Mouse (Mus musculus): Measurements from ENCODE around the gene Snhg11. TPM values are rescaled to one million over a fixed set of nuclear protein-coding genes. Genes with fewer than 3 reads are reported as not detected.

Gene Snhg11
- polyA plus RNA-seq, 1 experiment = not detected

DNA sequence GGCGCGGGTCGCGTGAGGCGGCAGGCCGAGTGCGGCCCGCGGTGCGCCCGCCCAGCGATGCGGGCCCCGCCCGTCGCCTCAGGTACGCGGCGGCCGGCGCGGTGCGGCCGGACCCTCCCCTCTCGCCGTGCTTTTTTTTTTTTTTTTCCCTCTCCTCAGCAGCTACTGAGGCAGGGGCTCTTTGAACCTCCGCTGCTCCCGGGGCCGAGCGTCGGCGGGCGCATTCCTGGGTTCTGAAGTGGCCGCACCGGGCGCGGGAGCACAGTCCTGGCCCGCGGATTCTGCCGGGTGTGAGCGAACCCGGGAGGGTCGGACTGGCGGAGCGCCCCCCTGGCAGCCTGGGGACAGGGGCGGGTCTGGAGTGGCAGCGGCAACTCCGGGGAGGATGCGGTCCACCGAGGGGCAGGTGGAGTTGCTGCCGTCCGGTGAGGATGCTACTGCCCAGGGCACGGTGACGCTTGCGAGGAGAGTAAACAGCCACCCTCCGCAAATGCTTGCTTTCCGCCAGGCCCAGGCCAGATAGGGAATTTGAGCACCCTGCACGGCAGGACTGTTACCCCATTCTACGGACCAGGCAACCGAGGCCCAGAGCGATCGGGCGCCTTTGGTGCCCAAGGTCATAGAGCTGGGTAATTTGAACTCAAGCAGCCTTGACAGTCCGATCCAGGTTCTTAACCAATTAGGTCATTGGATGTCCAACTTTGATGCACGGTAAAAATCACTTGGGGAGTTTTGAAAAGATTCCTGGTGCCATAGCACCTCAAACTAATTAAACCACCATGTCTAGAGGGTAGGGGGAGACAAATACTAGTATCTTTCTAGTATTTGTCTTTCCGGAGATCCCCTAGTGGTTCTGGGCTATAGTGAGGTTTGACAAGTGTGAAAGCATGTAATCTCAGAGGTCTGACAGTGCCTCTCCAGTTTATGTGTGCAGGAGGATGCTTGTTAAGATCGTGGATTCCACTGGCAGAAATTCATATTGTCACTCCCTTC is 34.9 kb downstream of the Snhg11 start:
- Histone ChIP-seq H3K4me3 (replicated peaks) (peak overlapping the region; percentile 98), H3K9me3 (ENCODE audit: control insufficient read depth, low read length) (no peaks in the 10 kb centered on the region), H3K36me3 (ENCODE audit: control insufficient read depth) (peaks cover 2% of the 10 kb centered on the region; the same call in 1 of the 2 replicates), H3K4me1 (ENCODE audit: control insufficient read depth) (peaks cover 53% of the 10 kb centered on the region), H3K27me3 (ENCODE audit: control insufficient read depth) (no peaks in the 10 kb centered on the region; the same call in 1 of the 2 replicates)
- TF ChIP-seq TAL1 (IDR thresholded peaks at IDR 0.05; ENCODE audit: low read length) = no peak
- no peak for TF ChIP-seq GATA1 (IDR thresholded peaks at IDR 0.05; ENCODE audit: low read length)

GRCm38 (mm10) chr2:158413240-158413639 is 37.8 kb downstream of the Snhg11 start:
- peaks cover 62% of the 10 kb centered on the region for H3K4me1 ChIP-seq (ENCODE audit: control insufficient read depth)
- peaks cover 2% of the 10 kb centered on the region; the same call in 1 of the 2 replicates for H3K36me3 ChIP-seq (ENCODE audit: control insufficient read depth)
- no peak for TF ChIP-seq TAL1 (IDR thresholded peaks at IDR 0.05; ENCODE audit: low read length)
- TF ChIP-seq GATA1 (IDR thresholded peaks at IDR 0.05; ENCODE audit: low read length) = peak; percentile 39; the same call in 1 of the 2 replicates
- no peaks in the 10 kb centered on the region for H3K9me3 ChIP-seq (ENCODE audit: control insufficient read depth, low read length)
- H3K27me3 ChIP-seq (ENCODE audit: control insufficient read depth) = no peaks in the 10 kb centered on the region
- no peak overlapping the region for H3K4me3 ChIP-seq (replicated peaks)

- Histone ChIP-seq H3K27me3 (ENCODE audit: control insufficient read depth) (no peaks in the 10 kb centered on the region), H3K36me3 (ENCODE audit: control insufficient read depth) (peaks cover 4% of the 10 kb centered on the region), H3K4me3 (replicated peaks) (no peak overlapping the region), H3K9me3 (ENCODE audit: control insufficient read depth, low read length) (no peaks in the 10 kb centered on the region), H3K4me1 (ENCODE audit: control insufficient read depth) (peaks cover 47% of the 10 kb centered on the region)
- TF ChIP-seq GATA1 (IDR thresholded peaks at IDR 0.05; ENCODE audit: low read length) = no peak
- no peak for TF ChIP-seq TAL1 (IDR thresholded peaks at IDR 0.05; ENCODE audit: low read length)
These were observed 40.4 kb downstream of the Snhg11 start for GRCm38 (mm10) chr2:158415826-158416225.

DNA sequence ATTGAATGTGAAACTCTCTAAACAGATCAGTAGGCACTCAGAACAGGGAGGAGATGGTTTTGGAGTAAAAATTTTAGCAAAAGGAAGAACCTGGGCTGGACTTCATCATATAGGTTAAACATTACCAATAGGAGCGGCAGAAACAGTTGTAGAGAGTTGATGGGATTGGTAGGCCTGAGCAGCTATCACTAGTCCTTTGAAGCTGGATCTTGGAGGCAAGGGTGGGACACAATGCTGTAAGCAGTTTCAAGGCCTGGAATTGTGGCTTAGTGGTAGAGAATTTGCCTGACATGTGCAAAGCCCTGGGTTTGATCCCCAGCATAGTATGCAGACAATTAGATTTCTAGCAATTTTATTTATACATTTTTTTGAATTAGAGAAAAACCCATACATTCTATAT is 43.2 kb downstream of the Snhg11 start:
- H3K4me1 ChIP-seq (ENCODE audit: control insufficient read depth) = peaks cover 22% of the 10 kb centered on the region
- TF ChIP-seq GATA1 (IDR thresholded peaks at IDR 0.05; ENCODE audit: low read length) = no peak
- no peak overlapping the region for H3K4me3 ChIP-seq (replicated peaks)
- H3K27me3 ChIP-seq (ENCODE audit: control insufficient read depth) = no peaks in the 10 kb centered on the region
- H3K9me3 ChIP-seq (ENCODE audit: control insufficient read depth, low read length) = no peaks in the 10 kb centered on the region
- H3K36me3 ChIP-seq (ENCODE audit: control insufficient read depth) = peaks cover 19% of the 10 kb centered on the region

Other genes starting within 250 kb of the Snhg11 start
- gene Tgm2, start 229.2 kb upstream of the Snhg11 start, polyA plus RNA-seq (2012) = 8.3 and 11.3 TPM in 2 replicates
- gene D630003M21Rik, start 146.4 kb upstream of the Snhg11 start, polyA plus RNA-seq (2012) = 0.01 TPM in 1 of 2 replicates, not detected in the other
- not detected in 2 replicates for gene Bpi, start 117.5 kb upstream of the Snhg11 start, polyA plus RNA-seq (2012)
- 0.01 and 0.09 TPM in 2 replicates for gene Lbp, start 69.1 kb upstream of the Snhg11 start, polyA plus RNA-seq (2012)
- gene Ralgapb, start 34.2 kb downstream of the Snhg11 start, polyA plus RNA-seq (2012) = 0.24 and 0.34 TPM in 2 replicates
- gene Adig, start 127.0 kb downstream of the Snhg11 start, polyA plus RNA-seq (2012) = not detected in 2 replicates
- gene Arhgap40, start 137.2 kb downstream of the Snhg11 start, polyA plus RNA-seq (2012) = not detected in 2 replicates
- not detected in 2 replicates for gene Slc32a1, start 235.1 kb downstream of the Snhg11 start, polyA plus RNA-seq (2012)
- 0.53 and 0.66 TPM in 2 replicates for gene Actr5, start 249.2 kb downstream of the Snhg11 start, polyA plus RNA-seq (2012)